Mouse (Mus musculus) heart, embryonic 16.5 days (tissue): ENCODE data around the gene Gsg1l2. TPM values are rescaled to one million over a fixed set of nuclear protein-coding genes. Genes with fewer than 3 reads are reported as not detected.

Source experiments
- ATAC-seq: fragments of 200-750 bp; cut with Nextera tagmentation; replicated peaks from 2 replicates; pipeline ENCODE4 v1.8.0; 2017; ENCODE audit warnings: moderate number of reproducible peaks; ENCODE audit not compliant: insufficient read depth, low FRiP score; ENCODE audit errors: extremely low read depth
- H3K27ac ChIP-seq: fragments of 300-500 bp; sonication (generic); 2 replicates; pipeline ENCODE4 v1.5.1; 2014; ENCODE audit warnings: mild to moderate bottlenecking, low read length, control low read depth, moderate library complexity
- H3K27me3 ChIP-seq: fragments of 300-500 bp; sonication (generic); 2 replicates; pipeline ENCODE4 v1.6.1; 2014; ENCODE audit warnings: low read length, mixed read lengths; ENCODE audit not compliant: control insufficient read depth, insufficient read depth
- H3K36me3 ChIP-seq: fragments of 300-500 bp; sonication (generic); 2 replicates; pipeline ENCODE4 v1.6.1; 2014; ENCODE audit not compliant: control insufficient read depth, insufficient read depth
- H3K4me1 ChIP-seq: fragments of 300-500 bp; sonication (generic); 2 replicates; pipeline ENCODE4 v1.6.1; 2014; ENCODE audit warnings: low read length, mixed read lengths; ENCODE audit not compliant: control insufficient read depth, insufficient read depth
- H3K4me2 ChIP-seq: fragments of 300-500 bp; sonication (generic); 2 replicates; pipeline ENCODE4 v1.6.1; 2014; ENCODE audit warnings: low read depth, mild to moderate bottlenecking, control low read depth, low read length
- H3K4me3 ChIP-seq: fragments of 300-500 bp; sonication (generic); 2 replicates; pipeline ENCODE4 v1.5.1; 2014; ENCODE audit warnings: mild to moderate bottlenecking, control low read depth, low read length
- H3K9ac ChIP-seq: fragments of 300-500 bp; sonication (generic); 2 replicates; pipeline ENCODE4 v1.6.1; 2014; ENCODE audit warnings: low read length, control low read depth
- H3K9me3 ChIP-seq: fragments of 300-500 bp; sonication (generic); replicated peaks from 2 replicates; pipeline ENCODE4 v1.6.1; 2016; ENCODE audit warnings: low read length; ENCODE audit not compliant: control insufficient read depth
- WGBS: fragments of 180-500 bp; shearing (Covaris S2); extraction: QIAGEN DNeasy Blood & Tissue Kit; methylation state at CpG from one replicate; pipeline ENCODE4 v1.1.7; 2014; 5-methylcytosine and 5-hydroxymethylcytosine counted together
- polyA plus RNA-seq: library from polyadenylated mRNA; unstranded; fragments of >200 nt; fragmentation: Nextera tagmentation; extraction: Ambion mirVana; gene quantifications from 2 replicates; pipeline ENCODE4 v1.2.1, GENCODE M21; 2015

The Gsg1l2 gene
- polyA plus RNA-seq, 1 experiment from 2014 or later = not detected

- no peaks in the 10 kb centered on the region for H3K27me3 ChIP-seq
- H3K9ac ChIP-seq = no peak overlapping the region
- no peaks in the 10 kb centered on the region for H3K9me3 ChIP-seq
- H3K4me1 ChIP-seq = peaks cover 11% of the 10 kb centered on the region
- 58% methylated on average over 5 of the region's 5 CpGs for WGBS
- H3K4me2 ChIP-seq = no peak overlapping the region
- no peak overlapping the region for H3K27ac ChIP-seq
- no peak for ATAC-seq
- H3K36me3 ChIP-seq = no peaks in the 10 kb centered on the region
- H3K4me3 ChIP-seq = no peak overlapping the region
Measured at GRCm38 (mm10) chr11:67831820-67832219, 57.4 kb downstream of the Gsg1l2 start.

DNA sequence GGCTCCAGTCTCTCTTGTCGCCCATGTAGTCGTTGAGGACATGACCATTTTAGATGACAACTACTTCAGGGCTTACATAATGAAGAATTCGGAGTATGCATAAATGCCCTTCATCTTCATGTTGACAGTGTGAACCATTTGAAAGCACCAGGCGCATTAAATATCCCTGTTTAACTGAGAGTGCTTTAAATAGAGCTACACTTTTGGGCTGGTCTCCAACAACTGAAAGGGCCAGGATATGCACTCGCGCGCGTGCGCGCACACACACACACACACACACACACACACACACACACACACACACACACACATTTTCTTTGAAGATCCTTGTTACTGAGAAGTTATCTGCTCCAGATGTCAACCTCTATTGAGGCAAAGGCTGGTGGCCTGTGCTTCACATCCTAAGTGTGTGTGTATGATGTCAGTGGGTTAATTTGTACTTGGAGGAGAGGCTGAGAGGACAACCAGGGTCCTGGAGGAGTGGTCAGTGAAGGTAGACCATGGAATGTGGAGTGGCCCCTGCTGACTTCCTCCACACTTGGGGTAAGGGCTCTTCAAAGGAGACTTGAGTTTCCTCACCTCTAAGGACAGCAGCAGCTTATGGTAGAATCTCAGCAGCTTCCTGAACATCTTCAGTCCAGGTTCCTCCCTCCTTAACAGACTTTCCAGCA, 61.1 kb downstream of the Gsg1l2 start:
- Histone ChIP-seq H3K27ac (peak overlapping the region; percentile 84), H3K9me3 (no peaks in the 10 kb centered on the region), H3K4me1 (peaks cover 6% of the 10 kb centered on the region), H3K36me3 (no peaks in the 10 kb centered on the region), H3K27me3 (no peaks in the 10 kb centered on the region), H3K9ac (no peak overlapping the region), H3K4me3 (no peak overlapping the region), H3K4me2 (peak overlapping the region; percentile 40; the same call in 1 of the 2 replicates)
- peak; percentile 79 for ATAC-seq
- WGBS = 35% methylated on average over 10 of the region's 10 CpGs

Other genes starting within 250 kb of the Gsg1l2 start
- not detected in 2 replicates for gene Rcvrn, start 79.3 kb upstream of the Gsg1l2 start, polyA plus RNA-seq
- gene Glp2r, start 3.5 kb upstream of the Gsg1l2 start, polyA plus RNA-seq = 0.07 and 0.09 TPM in 2 replicates
- 23.3 and 29.9 TPM in 2 replicates for gene Dhrs7c, start 23.6 kb downstream of the Gsg1l2 start, polyA plus RNA-seq
- 0.88 and 1.2 TPM in 2 replicates for gene Usp43, start 147.5 kb downstream of the Gsg1l2 start, polyA plus RNA-seq
- gene Cfap52, start 191.0 kb downstream of the Gsg1l2 start, polyA plus RNA-seq = 0.45 and 1.8 TPM in 2 replicates
- gene Stx8, start 191.6 kb downstream of the Gsg1l2 start, polyA plus RNA-seq = 52.3 and 58.7 TPM in 2 replicates